Mouse (Mus musculus): ENCODE measurements around the gene Rag1.

DNA sequence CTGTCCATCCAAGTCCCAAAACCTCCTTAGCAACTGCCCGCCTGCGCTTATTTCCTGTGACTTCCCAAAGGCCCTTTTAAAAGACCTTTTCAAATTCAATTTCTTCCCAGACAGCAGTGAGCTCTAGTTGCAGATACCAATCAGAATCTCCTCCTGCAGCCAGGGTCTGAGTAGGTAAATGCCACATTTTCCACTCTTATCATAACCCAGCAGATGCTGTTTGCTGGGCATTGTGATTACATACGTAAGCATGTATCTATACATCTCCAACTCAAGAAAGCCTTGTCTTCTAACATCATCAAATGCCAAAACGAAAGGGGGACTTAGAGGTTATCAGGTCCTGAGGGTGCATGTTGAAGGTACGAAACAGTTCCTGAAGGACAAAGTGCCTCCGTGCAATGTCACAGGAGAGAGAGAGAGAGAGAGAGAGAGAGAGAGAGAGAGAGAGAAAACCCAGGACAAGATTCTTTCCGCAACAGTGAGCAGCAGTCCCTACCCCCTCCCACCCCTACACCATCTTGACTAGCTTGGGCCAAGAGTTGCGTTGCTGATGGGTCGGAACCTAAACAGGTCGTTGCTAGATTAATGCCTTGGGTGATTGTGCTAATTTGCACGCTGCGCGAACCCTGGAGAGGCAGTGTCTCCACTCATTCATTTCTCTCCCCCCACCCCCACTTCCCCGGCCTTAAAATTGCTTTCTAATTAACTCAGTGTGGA is 3.1 kb upstream of the Rag1 start:
- TF ChIP-seq POLR2A (IDR thresholded peaks at IDR 0.05; ENCODE audit: control insufficient read depth, extremely low read depth, insufficient read depth, low read length, poor library complexity) (no peak), CTCF (IDR thresholded peaks at IDR 0.05; ENCODE audit: borderline replicate concordance, control insufficient read depth, extremely low read depth, insufficient read depth, low read length, poor library complexity) (no peak)

Data from thymus, adult 2 months (tissue).